Mouse (Mus musculus) right cerebral cortex, postnatal 10 days (tissue): ENCODE results near the gene Ltk.
"Not testable (repeated sequence)": the region's sequence is repeated elsewhere in the genome, so short reads cannot be mapped to it uniquely, and the experiment has no call there.

Experiments
- DNase-seq, 2 experiments: peaks; one replicate each; pipeline ENCODE4 v3.0.0; 2021; ENCODE audit warnings: low spot score in 2 of 2

Gene Ltk

DNA sequence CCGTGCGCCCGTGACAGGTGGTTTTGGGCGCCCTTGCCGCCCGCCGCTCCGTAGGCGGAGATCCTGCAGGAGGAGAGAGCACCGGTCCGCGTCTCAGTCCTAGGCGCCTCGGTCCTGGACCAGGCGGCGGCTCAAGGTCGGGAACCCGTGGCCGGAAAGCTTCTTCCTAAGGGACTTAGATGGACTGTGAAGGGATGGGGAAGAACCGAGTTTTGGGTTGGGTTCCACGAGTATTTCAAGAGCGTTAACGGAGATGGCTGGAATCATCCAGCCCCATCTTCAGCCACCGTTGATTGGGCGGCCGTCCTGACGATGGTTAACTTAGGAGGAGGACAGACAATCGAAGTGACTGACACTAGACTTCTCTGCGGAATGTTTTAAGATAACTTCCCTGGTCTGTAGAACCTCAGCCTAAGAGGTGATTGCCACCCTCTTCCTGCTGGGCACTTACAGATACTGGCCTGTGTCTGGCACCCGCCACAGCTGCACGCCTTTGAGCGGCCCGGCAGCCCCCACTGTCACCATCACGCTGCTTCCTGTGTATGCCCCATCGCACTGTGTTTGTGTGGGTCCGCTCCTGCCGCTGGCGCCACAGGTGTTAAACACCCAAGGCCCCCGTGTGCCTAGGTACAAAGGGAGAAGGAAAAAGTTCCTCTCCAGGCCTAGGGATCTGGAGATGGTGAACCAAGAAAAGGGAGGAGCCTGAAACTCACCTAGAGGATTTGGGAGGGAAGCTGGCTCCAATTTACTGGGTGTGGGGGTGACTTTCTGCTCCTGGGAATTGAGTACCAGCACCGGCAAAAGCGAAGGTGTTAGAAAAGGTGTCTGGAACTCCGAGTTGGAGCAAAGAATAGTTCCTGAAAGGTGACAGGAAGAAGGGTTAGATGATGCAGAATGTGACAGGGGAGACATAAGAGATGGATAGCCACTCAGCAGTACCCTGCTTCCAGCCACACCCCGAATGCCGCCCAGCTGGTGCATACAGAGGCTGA is 1.1 kb downstream of the Ltk start:
- DNase-seq = no peak

DNA sequence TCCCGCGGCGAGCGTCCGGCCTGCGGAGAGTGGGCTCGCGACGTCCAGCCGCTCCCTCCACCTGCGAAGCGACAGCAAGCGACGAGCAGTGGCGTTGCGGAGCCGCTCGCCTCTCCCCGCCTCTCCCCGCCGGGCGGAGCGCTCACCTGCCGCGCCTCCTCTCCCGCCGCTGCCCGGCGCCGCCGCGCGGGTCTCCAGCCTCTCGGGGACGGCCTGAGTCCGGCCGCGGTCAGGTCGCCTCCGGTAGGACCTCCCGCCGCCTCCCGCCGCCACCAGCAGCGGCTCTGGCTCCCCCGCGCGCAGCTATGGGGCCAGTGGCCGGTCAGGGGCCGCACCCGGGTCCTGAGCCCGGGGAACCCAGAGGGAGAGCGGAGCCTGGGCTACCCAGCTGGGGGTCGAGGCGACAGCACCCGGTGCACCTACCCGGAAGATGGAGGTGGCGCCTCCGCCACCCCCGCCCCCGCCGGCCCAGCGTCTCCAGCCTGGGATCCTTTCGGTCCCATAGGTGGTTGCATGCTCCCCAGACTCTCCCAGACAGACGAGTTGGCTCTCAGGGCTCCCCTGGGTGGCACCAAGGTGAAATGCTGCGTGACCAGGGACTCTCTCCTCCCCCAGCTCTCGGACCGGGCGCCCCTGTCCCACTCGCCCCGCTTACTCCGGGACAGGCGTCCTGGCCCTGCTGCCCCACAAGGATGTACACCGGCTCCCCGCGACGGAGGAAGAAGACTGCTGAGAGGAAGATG is 2.0 kb downstream of the Ltk start:
- DNase-seq = no peak

DNA sequence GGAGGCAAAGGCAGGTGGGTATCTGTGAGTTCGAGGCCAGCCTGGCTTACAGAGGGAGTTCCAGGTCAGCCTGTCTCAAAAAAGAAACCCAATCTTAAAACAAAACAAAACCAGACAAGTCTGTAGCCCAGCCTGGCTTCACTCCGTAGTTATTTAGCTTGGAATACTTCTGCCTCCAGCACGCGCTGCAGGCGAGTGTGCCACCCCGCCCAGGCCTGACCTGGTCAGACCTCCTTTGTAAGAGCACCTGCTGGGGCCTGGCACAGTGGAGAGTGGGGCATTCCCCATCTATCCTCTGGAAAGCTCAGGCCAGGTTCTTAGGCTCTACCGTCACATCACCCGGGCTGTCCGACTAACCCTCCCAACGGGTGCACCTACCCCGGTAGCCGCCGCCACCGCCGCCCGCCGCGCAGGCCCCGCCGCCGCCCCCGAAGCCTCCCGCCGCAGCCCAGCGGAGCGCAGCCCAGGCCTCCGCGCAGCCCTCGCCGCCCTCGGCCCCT is 2.6 kb downstream of the Ltk start:
- no peak for DNase-seq

DNA sequence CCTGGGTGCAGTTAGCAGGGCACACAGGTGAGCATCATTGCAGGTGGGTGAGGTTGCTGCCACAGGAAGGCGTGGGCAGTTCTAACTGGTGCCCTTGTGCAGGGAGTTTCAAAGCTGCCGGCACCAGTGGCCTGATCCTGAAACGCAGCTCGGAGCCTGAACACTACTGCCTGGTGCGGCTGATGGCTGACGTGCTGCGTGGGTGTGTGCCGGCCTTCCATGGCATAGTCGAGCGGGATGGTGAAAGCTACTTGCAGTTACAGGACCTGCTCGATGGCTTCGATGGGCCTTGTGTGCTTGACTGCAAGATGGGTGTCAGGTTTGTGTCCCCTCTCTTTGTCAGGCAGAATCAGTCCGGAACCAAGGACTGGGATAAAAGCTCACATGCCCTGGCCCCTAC is 11.0 kb downstream of the Ltk start:
- no peak for DNase-seq

DNA sequence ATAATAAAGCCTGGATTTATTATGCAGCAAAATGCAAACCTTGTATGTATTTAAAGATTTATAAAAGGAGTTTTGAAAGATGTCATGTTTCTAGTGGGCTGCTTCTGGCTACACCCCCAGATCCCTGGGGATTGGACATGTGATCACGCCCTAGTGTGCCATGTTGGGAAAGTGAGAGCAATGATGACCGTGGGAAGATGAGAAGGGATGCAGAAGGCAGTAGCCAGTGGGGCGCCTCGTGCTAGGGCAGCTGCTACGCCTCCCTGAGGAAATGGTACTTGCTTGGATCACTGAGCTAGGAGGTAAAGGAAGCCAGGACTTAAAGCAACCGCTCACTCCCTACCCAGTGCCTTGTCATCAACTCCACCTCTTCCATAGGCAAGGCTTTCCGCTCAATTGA is 12.7 kb downstream of the Ltk start:
- no peak for DNase-seq

DNA sequence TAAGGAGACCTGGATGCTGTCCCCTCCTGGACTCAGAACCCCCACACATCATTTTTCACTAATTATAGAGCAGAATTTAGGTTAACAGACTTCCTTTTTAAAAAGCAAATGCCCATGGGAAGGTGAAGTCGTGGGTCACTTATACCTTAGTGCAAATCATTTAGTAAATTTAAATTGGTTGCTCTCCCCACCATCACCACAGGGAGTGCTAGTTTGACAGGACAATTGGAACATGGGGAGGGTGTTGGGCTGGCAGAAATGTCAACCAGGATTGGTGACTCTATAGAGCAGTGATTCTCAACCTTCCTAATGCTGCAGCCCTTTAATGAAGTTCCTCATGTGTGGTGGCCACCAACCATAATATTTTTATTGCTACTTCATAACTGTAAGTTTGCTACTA is 14.9 kb downstream of the Ltk start:
- no peak for DNase-seq

DNA sequence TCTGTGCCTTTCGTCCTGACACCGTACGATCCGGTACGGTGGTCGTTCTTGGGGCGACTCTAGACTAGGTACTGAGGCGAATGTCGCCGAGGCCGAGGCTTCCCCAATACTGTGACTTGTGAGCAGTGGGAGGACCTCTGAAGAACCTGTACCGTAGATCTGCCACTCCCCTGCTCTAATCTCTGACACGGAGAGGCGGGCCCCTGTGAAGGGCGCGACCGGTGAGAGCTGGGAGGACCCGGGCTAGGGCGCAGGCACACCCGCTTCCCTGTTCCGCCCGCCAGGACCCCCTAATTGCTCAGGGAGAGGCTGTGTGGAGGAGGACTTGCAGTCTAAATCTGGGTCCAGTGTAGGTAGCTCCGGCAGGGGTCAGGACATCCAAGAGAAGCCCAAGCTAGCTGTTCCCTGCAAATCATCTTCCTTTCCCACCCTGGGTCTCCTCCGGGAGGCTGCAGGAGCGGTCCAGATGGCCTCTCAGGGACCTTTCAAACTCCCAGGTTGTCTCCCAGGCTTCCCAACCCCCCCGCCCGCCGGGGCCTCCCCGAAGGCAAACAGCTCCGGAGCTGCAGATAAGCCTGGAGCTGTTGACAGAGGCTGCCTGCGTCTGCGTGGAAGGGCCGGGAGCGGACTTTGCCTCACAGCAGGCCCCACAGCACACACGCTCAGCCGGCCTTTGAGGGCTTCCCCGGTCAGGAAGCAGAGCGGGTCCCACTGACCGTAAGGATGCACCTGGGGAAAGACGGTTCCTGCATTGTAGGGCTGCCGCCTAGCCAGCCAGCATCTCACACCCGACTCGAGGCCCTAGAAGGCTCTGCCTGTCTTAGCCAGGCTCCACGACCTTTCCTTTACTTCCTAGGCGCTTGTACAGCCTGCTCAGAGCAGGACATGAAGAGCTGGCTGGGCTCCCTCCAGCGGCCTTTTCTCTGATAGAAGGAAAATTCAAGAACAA is 15.8 kb downstream of the Ltk start:
- peak; percentile 55 for DNase-seq

DNA sequence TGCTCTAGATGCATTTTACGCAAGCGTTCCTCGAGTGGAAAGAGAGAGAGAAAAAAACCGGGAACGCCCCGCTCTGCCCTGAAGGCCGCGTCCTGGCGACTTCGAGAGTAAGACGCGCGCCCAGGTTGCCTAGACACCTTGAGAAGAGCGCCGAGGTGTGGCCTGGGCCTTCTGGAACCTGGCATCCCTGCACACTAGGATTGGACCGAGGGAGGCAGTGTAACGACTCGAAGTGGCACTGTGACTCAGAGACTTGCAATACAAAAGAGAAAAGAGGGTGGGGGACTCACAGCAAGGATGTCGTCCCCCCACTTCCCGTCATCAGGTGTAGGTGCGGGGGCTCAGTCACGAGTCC is 16.4 kb downstream of the Ltk start:
- no peak for DNase-seq

DNA sequence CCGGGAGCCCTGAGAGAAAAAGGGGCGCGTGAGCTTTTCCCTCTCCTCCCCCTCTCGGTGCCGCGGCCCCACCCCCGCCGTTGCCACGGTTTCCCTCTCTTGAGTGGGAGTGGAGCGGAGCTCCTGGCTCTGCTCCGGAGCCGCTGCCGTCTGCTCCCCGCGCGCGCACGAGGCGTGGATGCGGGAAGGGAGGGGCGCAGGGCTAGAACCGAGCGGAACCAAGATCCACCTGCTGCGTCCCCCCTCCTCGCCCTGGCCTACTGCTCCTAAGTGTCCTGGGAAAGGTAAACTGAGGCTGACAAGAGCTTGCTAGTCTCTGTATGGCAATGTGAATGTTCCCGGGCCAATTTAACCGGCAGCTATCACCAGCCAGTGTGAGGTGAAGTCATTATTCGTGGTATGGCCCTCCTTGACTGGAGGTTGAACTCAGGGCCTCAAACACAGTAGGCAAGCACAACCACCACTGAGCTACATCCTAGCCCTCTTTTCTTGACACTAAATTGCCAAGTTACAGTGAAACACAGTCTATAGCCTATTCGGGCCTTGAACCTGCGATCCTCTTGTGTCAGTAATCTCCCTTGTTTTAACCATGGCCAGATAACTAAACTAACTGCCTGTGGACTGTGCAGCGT is 16.9 kb downstream of the Ltk start:
- peak; percentile 85 to 86 for DNase-seq

DNA sequence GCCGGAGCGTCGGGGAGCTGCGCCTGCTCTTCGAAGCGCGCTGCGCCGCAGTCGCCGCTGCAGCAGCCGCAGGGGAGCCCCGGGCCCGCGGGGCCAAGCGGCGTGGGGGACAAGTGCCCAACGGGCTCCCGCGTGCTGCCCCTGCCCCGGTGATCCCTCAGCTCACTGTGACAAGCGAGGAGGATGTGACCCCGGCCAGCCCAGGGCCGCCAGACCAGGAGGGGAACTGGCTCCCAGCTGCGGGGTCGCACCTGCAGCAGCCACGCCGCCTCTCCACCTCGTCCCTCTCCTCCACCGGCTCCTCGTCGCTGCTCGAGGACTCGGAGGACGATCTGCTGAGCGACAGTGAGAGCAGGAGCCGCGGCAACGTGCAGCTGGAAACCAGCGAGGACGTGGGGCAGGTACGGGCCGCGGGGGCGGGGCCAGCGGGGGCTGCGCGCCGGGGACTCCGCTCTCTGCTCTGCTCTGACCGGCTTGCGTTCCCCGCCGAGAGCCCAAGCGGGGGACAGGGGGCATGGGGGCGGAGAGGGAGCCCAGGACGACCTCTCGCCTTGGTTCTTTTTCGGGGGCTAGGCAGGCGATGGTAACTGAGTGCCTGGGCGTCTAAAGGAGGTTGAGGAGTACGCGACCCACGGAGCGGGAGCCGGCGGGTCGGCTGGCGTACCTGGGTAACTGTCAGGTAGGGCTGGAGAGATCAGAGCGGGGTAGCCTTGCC is 17.6 kb downstream of the Ltk start:
- DNase-seq = peak; percentile 54 to 58

DNA sequence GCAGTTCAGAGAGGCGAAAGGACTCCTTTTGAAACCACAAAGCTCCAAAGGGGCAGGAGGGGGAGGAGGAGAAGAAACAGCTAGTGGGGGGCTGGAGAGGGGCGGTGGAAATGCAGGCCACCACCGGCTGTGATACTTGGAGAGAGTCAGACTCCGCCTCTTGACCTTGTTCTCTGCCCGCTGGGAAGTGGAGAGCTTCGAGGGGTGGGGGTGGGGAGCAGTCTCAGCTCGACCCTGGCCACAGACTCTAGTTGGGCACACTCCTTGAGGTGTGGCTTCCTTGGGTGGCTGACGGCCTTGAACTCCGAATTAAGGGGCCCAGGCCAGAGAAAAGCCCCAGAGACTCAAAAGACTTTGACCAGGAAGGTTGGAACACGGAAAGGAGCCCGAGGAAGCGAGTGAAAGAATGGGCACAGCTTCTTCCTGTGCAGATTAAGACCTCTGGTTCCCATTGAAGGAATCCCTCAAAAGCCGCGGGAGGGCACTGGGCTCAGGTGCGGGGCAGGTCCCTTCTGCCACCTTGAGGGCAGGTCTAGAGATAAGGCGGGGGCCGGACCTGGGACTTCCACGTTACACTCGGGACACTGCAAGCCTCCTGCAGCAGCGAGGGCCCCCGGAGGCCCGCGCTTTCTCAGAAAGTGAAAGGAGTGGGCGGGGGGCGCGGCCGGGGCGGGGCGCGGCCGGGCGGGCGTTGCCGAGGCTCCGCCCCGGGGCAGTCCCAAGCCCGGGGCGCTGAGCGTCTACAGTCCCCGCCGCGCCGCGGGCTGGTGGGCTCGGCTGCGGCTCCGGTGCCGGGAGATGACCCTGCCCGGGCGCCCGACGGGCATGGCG is 18.4 kb downstream of the Ltk start, which contains the start of gene Itpka:
Itpka (plus strand) TSS at position 757 of the 831 bp plus-strand sequence.
- peak in 1 of 2 experiments; percentile 64 for DNase-seq

DNA sequence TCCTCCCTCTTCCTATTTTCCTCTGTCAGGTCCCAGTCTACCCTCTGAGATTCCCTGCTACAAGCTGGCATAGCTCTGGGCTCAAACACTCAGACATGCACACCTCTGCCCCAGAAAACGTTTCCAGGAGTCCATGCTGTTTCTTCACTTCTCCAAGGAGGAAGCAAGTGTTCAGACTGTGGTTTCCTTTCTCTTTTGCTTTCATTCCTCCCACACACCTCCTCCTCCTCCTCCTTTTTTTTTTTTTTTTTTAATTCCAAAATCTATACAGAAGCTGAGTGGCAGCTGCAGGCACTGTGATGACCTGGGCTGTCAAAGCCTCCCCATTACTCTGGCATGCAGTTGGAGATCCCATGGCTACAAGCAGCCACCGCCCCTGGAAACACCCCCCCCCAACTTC is 19.7 kb downstream of the Ltk start:
- DNase-seq = no peak

DNA sequence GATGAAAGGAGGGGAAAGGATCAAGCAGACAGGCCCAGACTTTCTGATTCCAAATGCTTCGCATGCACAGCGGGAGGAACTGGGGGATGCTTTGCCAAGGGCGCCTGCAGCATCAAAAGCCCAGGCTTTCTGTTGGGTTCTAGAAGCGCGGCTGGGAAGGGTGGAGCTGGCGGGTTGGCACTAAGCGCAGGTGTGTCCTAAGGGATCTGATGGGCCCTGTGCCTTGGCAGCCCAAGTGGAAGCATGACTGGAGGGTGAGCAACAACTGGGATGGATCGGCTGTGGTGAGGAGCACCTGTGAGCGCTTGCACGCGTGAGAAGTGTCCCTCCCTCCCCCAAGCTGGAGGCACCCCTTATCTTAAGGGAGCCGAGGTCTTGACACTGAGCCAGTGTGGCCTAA is 23.1 kb downstream of the Ltk start:
- DNase-seq = no peak

DNA sequence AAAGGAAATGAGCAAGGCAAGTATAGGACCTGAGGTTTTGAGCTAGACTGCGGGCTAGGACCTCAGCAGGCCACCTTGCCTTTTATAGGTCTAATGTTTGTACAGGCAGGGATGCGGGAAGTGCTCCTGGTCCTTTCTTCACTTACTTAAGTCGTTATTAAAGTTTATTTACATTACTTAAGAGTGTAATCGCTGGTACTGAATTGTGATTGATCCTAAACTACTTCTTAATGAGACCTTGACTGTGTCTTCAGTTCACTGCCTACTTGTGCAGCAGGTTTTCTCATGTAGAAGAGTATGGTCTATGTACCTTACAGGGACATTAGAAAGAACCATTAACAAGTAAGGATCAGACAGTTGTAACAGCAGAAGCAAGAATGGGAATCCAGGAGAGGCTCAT is 29.5 kb downstream of the Ltk start:
- DNase-seq = no peak

DNA sequence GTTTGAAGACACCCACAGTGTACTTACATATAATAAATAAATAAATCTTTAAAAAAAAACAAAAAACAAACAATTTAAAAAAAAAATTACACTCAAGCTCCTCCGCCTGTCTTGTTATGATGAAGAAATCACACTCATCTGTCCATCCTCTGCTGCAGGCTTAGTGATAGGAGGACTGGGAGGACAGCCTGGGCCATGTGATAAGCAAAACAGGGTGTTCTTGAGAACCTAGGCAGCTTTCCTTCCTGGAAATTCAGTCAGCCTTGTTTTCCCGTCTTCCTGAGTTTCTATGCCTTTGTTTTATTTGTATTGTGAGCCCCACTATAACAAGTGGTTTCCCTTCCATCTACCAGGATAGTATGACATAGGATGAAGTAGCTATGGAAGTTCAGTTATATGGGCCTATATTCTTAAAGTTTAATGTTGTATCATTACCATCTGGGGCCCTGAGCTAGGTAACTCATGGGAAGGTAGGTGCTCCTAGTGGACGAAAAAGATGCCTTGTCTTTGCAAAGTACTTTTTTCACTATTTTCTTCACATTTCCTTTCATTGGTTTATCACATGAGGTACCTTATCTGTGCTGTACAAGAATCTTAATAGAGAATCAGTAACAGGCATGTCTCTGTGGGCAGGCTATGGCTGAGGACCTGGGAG is 32.3 kb downstream of the Ltk start:
- no peak for DNase-seq

DNA sequence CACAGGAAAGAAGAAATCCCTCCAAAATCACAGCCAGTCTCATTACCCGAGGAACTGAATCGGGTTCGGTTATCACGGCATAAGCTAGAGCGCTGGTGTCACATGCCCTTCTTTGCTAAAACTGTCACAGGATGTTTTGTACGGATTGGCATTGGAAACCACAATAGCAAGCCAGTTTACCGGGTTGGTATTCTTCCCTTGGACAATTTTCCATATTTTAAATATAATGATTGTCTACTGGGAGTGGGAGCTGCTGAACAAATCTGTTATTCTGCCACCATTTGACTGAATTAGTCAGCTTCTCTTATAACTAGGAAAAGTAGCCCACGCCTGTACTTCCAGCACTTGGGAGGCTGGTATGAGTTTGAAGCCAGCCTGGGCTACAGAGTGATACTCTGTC is 39.2 kb downstream of the Ltk start:
- no peak for DNase-seq

DNA sequence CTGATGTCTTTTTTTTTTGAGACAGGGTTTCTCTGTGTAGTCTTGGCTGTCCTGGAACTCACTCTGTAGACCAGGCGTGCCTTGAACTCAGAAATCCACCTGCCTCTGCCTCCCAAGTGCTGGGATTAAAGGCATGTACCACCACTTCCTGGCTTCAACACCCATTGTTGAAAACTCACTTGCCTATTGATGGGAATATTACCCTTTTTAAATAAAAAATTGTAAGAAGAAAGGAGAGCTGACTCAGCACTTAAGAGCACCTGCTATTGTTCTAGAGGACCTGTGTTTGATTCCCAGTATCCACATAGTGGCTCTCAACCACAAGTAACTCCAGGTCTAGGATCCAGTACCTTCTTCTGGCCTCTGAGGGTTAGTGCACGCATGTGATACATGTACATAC is 44.4 kb downstream of the Ltk start:
- DNase-seq = not testable (repeated sequence)

DNA sequence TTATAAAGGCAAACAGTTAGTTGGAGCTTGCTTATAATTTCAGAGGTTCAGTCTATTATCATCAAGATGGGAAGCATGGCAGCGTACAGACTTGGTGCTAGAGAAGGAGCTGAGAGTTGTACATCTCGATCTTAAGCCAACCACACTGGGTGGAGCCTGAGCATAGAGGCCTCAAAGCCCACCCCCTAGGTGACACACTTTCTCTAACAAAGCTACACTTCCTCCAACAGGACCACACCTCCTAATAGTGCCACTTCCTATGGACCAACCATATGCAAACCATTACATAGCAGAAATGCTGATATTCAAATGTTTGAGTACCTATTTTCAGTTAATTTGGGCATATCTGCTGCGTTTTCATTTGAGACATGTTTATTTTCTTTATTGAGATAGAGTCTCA is 50.2 kb downstream of the Ltk start:
- DNase-seq = no peak

DNA sequence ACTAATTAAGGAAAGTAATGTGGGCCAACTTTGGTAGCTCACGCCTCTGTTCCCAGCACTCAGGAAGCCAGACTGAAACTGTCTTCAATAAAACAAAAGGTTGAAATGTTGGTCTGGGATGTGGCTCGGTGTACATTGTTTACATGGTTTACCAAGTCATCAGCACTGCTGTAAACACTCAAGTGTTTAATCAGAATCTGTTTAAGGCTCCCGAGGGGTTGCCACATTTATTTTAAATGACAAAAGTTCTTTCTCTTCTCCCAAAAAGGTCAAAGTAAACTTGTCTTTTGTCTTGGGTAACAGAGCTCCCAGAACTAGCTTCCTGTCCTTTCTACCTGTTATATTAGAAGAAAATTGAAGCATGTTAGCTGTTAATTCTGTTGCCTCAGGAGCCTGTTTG is 52.6 kb downstream of the Ltk start:
- no peak for DNase-seq
